Mouse (Mus musculus): ENCODE data around the gene Eif4g2. TPM values are rescaled to one million over a fixed set of nuclear protein-coding genes. Genes with fewer than 3 reads are reported as not detected.

Eif4g2 gene
- 497 and 556 TPM in 2 replicates for total RNA-seq (2014; rRNA removed)
- 804 and 868 TPM in 2 replicates for polyA plus RNA-seq (2015; fragmentation: Nextera tagmentation; extraction: Ambion mirVana)

- DNase-seq (ENCODE audit: low spot score) = peak; percentile 99
- Histone ChIP-seq H3K27me3 (ENCODE audit: insufficient read depth, low read length) (no peaks in the 10 kb centered on the region), H3K4me3 (ENCODE audit: low read depth, low read length) (peak within 1 kb of the TSS; percentile 94), H3K9ac (replicated peaks; ENCODE audit: low read length, poor library complexity, severe bottlenecking) (peak within 1 kb of the TSS; percentile 86), H3K27ac (ENCODE audit: low read depth, low read length) (peak within 1 kb of the TSS; percentile 97), H3K4me1 (ENCODE audit: insufficient read depth, low read length) (peaks cover 5% of the 10 kb centered on the region; the same call in 1 of the 2 replicates), H3K36me3 (ENCODE audit: insufficient read depth, low read length) (peaks cover 19% of the 10 kb centered on the region; the same call in 1 of the 2 replicates), H3K9me3 (ENCODE audit: low read length) (no peaks in the 10 kb centered on the region), H3K4me2 (ENCODE audit: low read depth, low read length, poor library complexity, severe bottlenecking) (peak within 1 kb of the TSS; percentile 59)
- ATAC-seq (ENCODE audit: low FRiP score) = peak; percentile 99
- 2% methylated on average over 70 of the region's 70 CpGs for WGBS
- TF ChIP-seq CTCF (IDR thresholded peaks at IDR 0.05) = no peak
Observed at GRCm38 (mm10) chr7:111082822-111083732, at the start of gene Eif4g2. Eif4g2 (minus strand) TSS chr7:111083030.

- WGBS = 74% methylated on average over 2 of the region's 2 CpGs
- H3K36me3 ChIP-seq (ENCODE audit: insufficient read depth, low read length) = no peaks in the 10 kb centered on the region
- no peaks in the 10 kb centered on the region for H3K9me3 ChIP-seq (ENCODE audit: low read length)
- ATAC-seq (ENCODE audit: low FRiP score) (no peak), DNase-seq (ENCODE audit: low spot score) (no peak)
- no peak overlapping the region for H3K9ac ChIP-seq (replicated peaks; ENCODE audit: low read length, poor library complexity, severe bottlenecking)
- no peaks in the 10 kb centered on the region for H3K4me1 ChIP-seq (ENCODE audit: insufficient read depth, low read length)
- H3K27me3 ChIP-seq (ENCODE audit: insufficient read depth, low read length) = no peaks in the 10 kb centered on the region
- H3K4me3 ChIP-seq (ENCODE audit: low read depth, low read length) = no peak overlapping the region
- H3K4me2 ChIP-seq (ENCODE audit: low read depth, low read length, poor library complexity, severe bottlenecking) = no peak overlapping the region
- no peak overlapping the region for H3K27ac ChIP-seq (ENCODE audit: low read depth, low read length)
- no peak for TF ChIP-seq CTCF (IDR thresholded peaks at IDR 0.05)
Observed at GRCm38 (mm10) chr7:111132596-111132995, 49.8 kb upstream of the Eif4g2 start.

- H3K4me1 ChIP-seq (ENCODE audit: insufficient read depth, low read length) = no peaks in the 10 kb centered on the region
- H3K4me2 ChIP-seq (ENCODE audit: low read depth, low read length, poor library complexity, severe bottlenecking) = no peak overlapping the region
- H3K27me3 ChIP-seq (ENCODE audit: insufficient read depth, low read length) = no peaks in the 10 kb centered on the region
- H3K9ac ChIP-seq (replicated peaks; ENCODE audit: low read length, poor library complexity, severe bottlenecking) = no peak overlapping the region
- no peak overlapping the region for H3K27ac ChIP-seq (ENCODE audit: low read depth, low read length)
- no peak for TF ChIP-seq CTCF (IDR thresholded peaks at IDR 0.05)
- H3K9me3 ChIP-seq (ENCODE audit: low read length) = no peaks in the 10 kb centered on the region
- DNase-seq (ENCODE audit: low spot score) = no peak
- WGBS = 81% methylated on average over 3 of the region's 3 CpGs
- ATAC-seq (ENCODE audit: low FRiP score) = no peak
- H3K4me3 ChIP-seq (ENCODE audit: low read depth, low read length) = no peak overlapping the region
- no peaks in the 10 kb centered on the region for H3K36me3 ChIP-seq (ENCODE audit: insufficient read depth, low read length)
Observed at GRCm38 (mm10) chr7:111126636-111127395, 44.0 kb upstream of the Eif4g2 start.

GRCm38 (mm10) chr7:111123761-111124546 lies 41.1 kb upstream of the Eif4g2 start:
- Histone ChIP-seq H3K4me2 (ENCODE audit: low read depth, low read length, poor library complexity, severe bottlenecking) (no peak overlapping the region), H3K36me3 (ENCODE audit: insufficient read depth, low read length) (no peaks in the 10 kb centered on the region), H3K9me3 (ENCODE audit: low read length) (no peaks in the 10 kb centered on the region), H3K9ac (replicated peaks; ENCODE audit: low read length, poor library complexity, severe bottlenecking) (no peak overlapping the region), H3K27me3 (ENCODE audit: insufficient read depth, low read length) (no peaks in the 10 kb centered on the region), H3K4me3 (ENCODE audit: low read depth, low read length) (no peak overlapping the region), H3K27ac (ENCODE audit: low read depth, low read length) (no peak overlapping the region), H3K4me1 (ENCODE audit: insufficient read depth, low read length) (no peaks in the 10 kb centered on the region)
- no peak for TF ChIP-seq CTCF (IDR thresholded peaks at IDR 0.05)
- WGBS = 89% methylated on average over 2 of the region's 2 CpGs
- DNase-seq (ENCODE audit: low spot score) (no peak), ATAC-seq (ENCODE audit: low FRiP score) (no peak)

GRCm38 (mm10) chr7:111122531-111123130 lies 39.8 kb upstream of the Eif4g2 start:
- Histone ChIP-seq H3K27me3 (ENCODE audit: insufficient read depth, low read length) (no peaks in the 10 kb centered on the region), H3K9me3 (ENCODE audit: low read length) (no peaks in the 10 kb centered on the region), H3K36me3 (ENCODE audit: insufficient read depth, low read length) (peaks cover 3% of the 10 kb centered on the region; the same call in 1 of the 2 replicates), H3K4me1 (ENCODE audit: insufficient read depth, low read length) (no peaks in the 10 kb centered on the region), H3K27ac (ENCODE audit: low read depth, low read length) (peak overlapping the region; percentile 98), H3K4me2 (ENCODE audit: low read depth, low read length, poor library complexity, severe bottlenecking) (peak overlapping the region; percentile 67), H3K4me3 (ENCODE audit: low read depth, low read length) (peak overlapping the region; percentile 47), H3K9ac (replicated peaks; ENCODE audit: low read length, poor library complexity, severe bottlenecking) (peak overlapping the region; percentile 76)
- peak; percentile 99 for DNase-seq (ENCODE audit: low spot score)
- no peak for TF ChIP-seq CTCF (IDR thresholded peaks at IDR 0.05)
- under 1% methylated on average over 44 of the region's 44 CpGs for WGBS
- ATAC-seq (ENCODE audit: low FRiP score) = peak; percentile 100

All from midbrain, postnatal 0 days (tissue).